Mouse (Mus musculus) telencephalon, adult 2 months (tissue): ENCODE measurements at regions not wholly inside any gene's neighbourhood (a gene's known extent, or its start where the extent isn't known, plus 50 kb on each side); places are given as distances from the start of the nearest gene placed in this dataset.

Source experiments
- DNase-seq: peaks from one replicate; pipeline ENCODE4 v3.0.0-alpha.2; 2011; ENCODE audit warnings: low read depth, low spot score

GRCm38 (mm10) chr16:46331336-46331735 lies 167.0 kb downstream of the Nectin3 start:
- DNase-seq = no peak

GRCm38 (mm10) chr16:46299079-46299721 lies 144.3 kb upstream of the Gm4737 start:
- no peak for DNase-seq

GRCm38 (mm10) chr16:46297192-46297591 lies 142.3 kb upstream of the Gm4737 start:
- DNase-seq = no peak

GRCm38 (mm10) chr16:46296412-46296811 lies 141.5 kb upstream of the Gm4737 start:
- DNase-seq = no peak

- DNase-seq = no peak
Measured at GRCm38 (mm10) chr16:46293831-46294230, 139.0 kb upstream of the Gm4737 start.

- no peak for DNase-seq
Measured at GRCm38 (mm10) chr16:46291067-46291833, 136.4 kb upstream of the Gm4737 start.

- peak; percentile 39 for DNase-seq
Measured at GRCm38 (mm10) chr16:46290199-46290598, 135.3 kb upstream of the Gm4737 start.

GRCm38 (mm10) chr16:46267533-46267932 lies 112.7 kb upstream of the Gm4737 start:
- DNase-seq = no peak

GRCm38 (mm10) chr16:46251639-46252038 lies 96.8 kb upstream of the Gm4737 start:
- DNase-seq = no peak

- DNase-seq = no peak
Measured at GRCm38 (mm10) chr16:46250943-46251342, 96.1 kb upstream of the Gm4737 start.

GRCm38 (mm10) chr16:46245598-46245997 lies 90.7 kb upstream of the Gm4737 start:
- DNase-seq = no peak

- DNase-seq = no peak
Measured at GRCm38 (mm10) chr16:46228744-46229143, 73.9 kb upstream of the Gm4737 start.

GRCm38 (mm10) chr16:46223084-46223600 lies 68.3 kb upstream of the Gm4737 start:
- DNase-seq = no peak

- DNase-seq = no peak
Measured at GRCm38 (mm10) chr16:46212504-46212903, 57.6 kb upstream of the Gm4737 start.

- no peak for DNase-seq
Measured at GRCm38 (mm10) chr16:46211914-46212313, 57.0 kb upstream of the Gm4737 start.

GRCm38 (mm10) chr16:46205114-46205513 lies 50.2 kb upstream of the Gm4737 start:
- no peak for DNase-seq
